Mouse (Mus musculus): Measurements from ENCODE around the gene D11Wsu47e. TPM values are rescaled to one million over a fixed set of nuclear protein-coding genes. Genes with fewer than 3 reads are reported as not detected.

Gene D11Wsu47e
- polyA plus RNA-seq, 2 experiments: 20.9 to 27.5 TPM

DNA sequence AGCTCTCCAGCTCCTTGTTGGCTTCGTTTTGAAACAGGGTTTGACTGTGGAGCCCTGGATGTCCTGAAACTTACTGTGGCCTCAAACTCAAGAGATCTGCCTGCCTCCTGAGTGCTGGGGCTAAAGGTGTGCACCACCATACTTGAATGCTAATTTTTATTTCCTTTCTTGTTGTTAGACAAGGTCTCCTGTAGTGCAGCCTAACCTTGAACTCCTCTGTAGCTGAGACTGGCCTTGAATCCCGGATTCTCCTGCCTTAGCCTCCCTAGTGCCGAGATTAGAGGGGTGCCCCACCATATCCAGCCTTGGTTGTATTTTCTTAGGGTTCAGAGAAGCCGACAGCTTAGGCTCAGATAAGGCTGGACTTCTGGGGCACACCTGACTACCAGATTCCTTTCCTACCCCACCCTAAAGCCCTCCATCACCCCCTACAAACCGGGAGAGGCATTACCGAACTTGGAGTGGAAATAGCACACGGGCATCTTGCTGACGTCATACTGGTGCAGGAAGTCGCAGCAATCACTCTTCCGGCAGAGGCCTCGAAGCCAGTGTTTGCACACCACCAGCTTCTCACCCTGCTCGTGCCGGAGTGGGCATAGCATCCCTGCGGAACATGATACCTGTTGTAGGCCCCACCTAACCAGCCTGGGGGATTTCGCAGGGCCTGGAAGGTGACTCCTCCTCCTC, 21.9 kb downstream of the D11Wsu47e start:
- Histone ChIP-seq H3K27ac (replicated peaks; ENCODE audit: low read depth, low read length) (no peak overlapping the region), H3K4me3 (replicated peaks; ENCODE audit: low read length) (no peak overlapping the region), H3K4me1 (ENCODE audit: control insufficient read depth, insufficient read depth, low read length) (peaks cover 19% of the 10 kb centered on the region), H3K4me2 (replicated peaks; ENCODE audit: low read depth, low read length, severe bottlenecking) (no peak overlapping the region), H3K27me3 (ENCODE audit: control insufficient read depth, insufficient read depth, low read length) (no peaks in the 10 kb centered on the region), H3K9me3 (ENCODE audit: control insufficient read depth, low read length) (no peaks in the 10 kb centered on the region), H3K36me3 (ENCODE audit: control insufficient read depth, insufficient read depth, low read length) (peaks cover 5% of the 10 kb centered on the region; the same call in 1 of the 2 replicates), H3K9ac (ENCODE audit: low read depth, low read length, severe bottlenecking) (no peak overlapping the region)
- 85% methylated on average over 15 of the region's 15 CpGs for WGBS
- no peak for DNase-seq (ENCODE audit: low spot score)
- ATAC-seq (ENCODE audit: low FRiP score, low read depth): no peak
- TF ChIP-seq POLR2A (IDR thresholded peaks at IDR 0.05; ENCODE audit: borderline replicate concordance, extremely low read depth, insufficient read depth, insufficient read length): no peak

DNA sequence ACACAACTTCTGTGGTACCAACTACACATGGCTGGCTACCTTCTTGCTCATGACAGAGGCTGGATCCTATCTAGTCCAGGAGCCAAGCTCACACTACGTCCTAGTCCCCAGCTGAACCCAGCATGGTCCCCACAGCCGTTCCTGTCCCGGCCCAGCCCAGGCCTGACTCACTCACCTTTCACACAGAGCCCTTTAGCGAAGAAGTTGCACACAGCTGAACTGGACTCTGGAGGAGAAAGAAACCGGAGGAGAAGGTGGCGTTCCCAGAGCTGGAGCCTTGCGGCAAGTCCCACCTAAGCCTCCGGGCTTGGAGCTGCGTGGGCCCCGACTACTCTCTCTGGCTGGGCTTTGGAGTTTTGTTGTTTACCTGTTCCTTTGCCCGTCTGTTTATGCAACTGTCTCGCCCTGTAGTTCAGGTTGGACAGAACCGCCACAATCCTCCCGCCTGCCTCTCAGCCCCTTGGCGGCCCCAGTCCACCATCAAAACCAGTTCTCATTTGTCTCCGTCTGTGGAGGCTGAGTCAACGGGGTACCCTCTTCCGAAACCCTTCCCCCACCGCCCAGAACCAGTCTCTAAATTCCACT, 24.5 kb downstream of the D11Wsu47e start:
- ATAC-seq (ENCODE audit: low FRiP score, low read depth): no peak
- WGBS: 54% methylated on average over 19 of the region's 19 CpGs
- Histone ChIP-seq H3K4me2 (replicated peaks; ENCODE audit: low read depth, low read length, severe bottlenecking) (no peak overlapping the region), H3K4me1 (ENCODE audit: control insufficient read depth, insufficient read depth, low read length) (peaks cover 19% of the 10 kb centered on the region), H3K9ac (ENCODE audit: low read depth, low read length, severe bottlenecking) (no peak overlapping the region), H3K36me3 (ENCODE audit: control insufficient read depth, insufficient read depth, low read length) (peaks cover 5% of the 10 kb centered on the region; the same call in 1 of the 2 replicates), H3K9me3 (ENCODE audit: control insufficient read depth, low read length) (no peaks in the 10 kb centered on the region), H3K27ac (replicated peaks; ENCODE audit: low read depth, low read length) (no peak overlapping the region), H3K4me3 (replicated peaks; ENCODE audit: low read length) (no peak overlapping the region), H3K27me3 (ENCODE audit: control insufficient read depth, insufficient read depth, low read length) (no peaks in the 10 kb centered on the region)
- no peak for TF ChIP-seq POLR2A (IDR thresholded peaks at IDR 0.05; ENCODE audit: borderline replicate concordance, extremely low read depth, insufficient read depth, insufficient read length)
- DNase-seq (ENCODE audit: low spot score): no peak

DNA sequence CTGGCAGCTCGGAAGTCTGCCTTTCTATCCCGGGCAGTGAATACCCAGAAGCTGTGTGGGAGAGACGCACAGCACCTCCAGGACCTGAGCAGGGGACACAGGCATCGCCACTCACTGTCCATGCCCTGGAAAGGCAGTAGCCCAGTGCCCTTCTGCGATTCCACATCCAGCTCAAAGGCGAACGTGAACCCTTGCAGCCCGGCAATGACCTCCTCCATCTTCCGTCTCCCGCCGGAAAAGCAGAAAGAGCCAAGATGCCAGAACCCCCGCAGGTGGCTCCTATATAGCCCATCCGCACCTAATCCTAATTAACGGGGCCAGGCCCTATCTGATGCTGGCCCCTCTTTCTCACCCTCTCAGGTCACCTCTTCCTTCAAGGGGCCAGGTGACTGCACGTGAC, 25.1 kb downstream of the D11Wsu47e start:
- ATAC-seq (ENCODE audit: low FRiP score, low read depth) (no peak), DNase-seq (ENCODE audit: low spot score) (no peak)
- Histone ChIP-seq H3K27ac (replicated peaks; ENCODE audit: low read depth, low read length) (no peak overlapping the region), H3K9me3 (ENCODE audit: control insufficient read depth, low read length) (no peaks in the 10 kb centered on the region), H3K4me3 (replicated peaks; ENCODE audit: low read length) (no peak overlapping the region), H3K4me1 (ENCODE audit: control insufficient read depth, insufficient read depth, low read length) (peaks cover 19% of the 10 kb centered on the region), H3K27me3 (ENCODE audit: control insufficient read depth, insufficient read depth, low read length) (no peaks in the 10 kb centered on the region), H3K36me3 (ENCODE audit: control insufficient read depth, insufficient read depth, low read length) (peaks cover 5% of the 10 kb centered on the region; the same call in 1 of the 2 replicates), H3K9ac (ENCODE audit: low read depth, low read length, severe bottlenecking) (no peak overlapping the region), H3K4me2 (replicated peaks; ENCODE audit: low read depth, low read length, severe bottlenecking) (no peak overlapping the region)
- WGBS: 17% methylated on average over 15 of the region's 15 CpGs
- TF ChIP-seq POLR2A (IDR thresholded peaks at IDR 0.05; ENCODE audit: borderline replicate concordance, extremely low read depth, insufficient read depth, insufficient read length): no peak

DNA sequence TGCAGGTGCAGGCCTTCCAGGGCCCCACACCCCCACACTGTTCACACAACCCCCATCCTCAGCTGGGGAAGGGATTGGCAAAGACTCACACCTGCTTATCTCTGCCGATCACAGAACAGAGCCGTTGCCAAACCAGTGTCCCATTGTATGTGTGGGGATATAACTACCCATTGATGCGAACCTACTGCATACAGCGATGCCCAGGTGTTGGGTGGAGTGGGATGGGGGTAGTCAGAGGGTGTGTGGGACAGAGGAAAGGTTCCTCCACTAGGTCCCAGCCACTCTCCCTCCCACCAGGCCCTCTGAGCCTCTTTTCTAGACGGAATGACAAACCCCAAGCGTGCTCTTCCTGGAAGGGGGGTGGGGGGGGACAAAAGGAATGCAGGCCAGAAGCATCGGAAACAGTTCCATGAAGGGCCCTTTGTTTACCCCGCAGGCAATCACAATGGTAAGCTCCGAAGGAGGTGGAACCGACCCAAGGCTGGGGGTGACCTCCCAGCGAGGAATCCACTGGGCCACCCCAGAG, 25.6 kb downstream of the D11Wsu47e start, which contains the start of gene Cpsf4l:
Cpsf4l (minus strand) TSS at position 287 of the 526 bp plus-strand sequence.
- peak within 1 kb of the TSS; percentile 58; the same call in 1 of the 2 replicates for H3K27ac ChIP-seq (replicated peaks; ENCODE audit: low read depth, low read length)
- H3K9ac ChIP-seq (ENCODE audit: low read depth, low read length, severe bottlenecking): peak within 1 kb of the TSS; percentile 41
- no peaks in the 10 kb centered on the region for H3K9me3 ChIP-seq (ENCODE audit: control insufficient read depth, low read length)
- peaks cover 5% of the 10 kb centered on the region; the same call in 1 of the 2 replicates for H3K36me3 ChIP-seq (ENCODE audit: control insufficient read depth, insufficient read depth, low read length)
- DNase-seq (ENCODE audit: low spot score) (no peak), ATAC-seq (ENCODE audit: low FRiP score, low read depth) (peak; percentile 38; the same call in 1 of the 2 replicates)
- no peak within 1 kb of the TSS for H3K4me3 ChIP-seq (replicated peaks; ENCODE audit: low read length)
- H3K4me1 ChIP-seq (ENCODE audit: control insufficient read depth, insufficient read depth, low read length): peaks cover 19% of the 10 kb centered on the region
- WGBS: 12% methylated on average over 11 of the region's 11 CpGs
- no peaks in the 10 kb centered on the region for H3K27me3 ChIP-seq (ENCODE audit: control insufficient read depth, insufficient read depth, low read length)
- TF ChIP-seq POLR2A (IDR thresholded peaks at IDR 0.05; ENCODE audit: borderline replicate concordance, extremely low read depth, insufficient read depth, insufficient read length): no peak
- 0 out of 2 replicates have a peak within 1 kb of the TSS, but pooled peaks have one; percentile 10 for H3K4me2 ChIP-seq (replicated peaks; ENCODE audit: low read depth, low read length, severe bottlenecking)

DNA sequence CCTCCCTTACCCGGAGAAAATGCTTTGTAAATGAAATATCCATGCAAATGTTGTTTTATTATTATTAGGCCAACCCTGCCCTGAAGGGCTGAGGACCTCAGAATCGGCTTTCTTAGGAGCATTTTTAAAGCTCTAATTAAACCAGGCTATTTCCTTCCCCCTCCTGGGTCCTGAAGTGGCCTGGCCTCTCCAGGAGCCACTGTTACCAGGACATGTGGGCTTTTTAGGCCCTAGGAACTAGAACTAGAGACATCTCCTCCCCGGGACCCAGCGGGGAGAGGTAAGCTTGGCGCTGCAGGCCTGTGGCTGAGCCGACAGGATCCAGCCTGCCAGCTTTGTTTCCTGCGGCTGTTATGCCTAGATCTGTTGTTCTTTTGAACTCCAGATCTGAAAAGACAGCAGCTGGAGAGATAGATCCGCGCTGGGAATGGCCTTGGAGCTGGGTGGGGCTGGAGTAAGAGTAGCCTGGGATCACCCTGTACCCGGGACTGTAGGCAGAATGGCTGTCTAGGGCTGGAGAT, 26.1 kb downstream of the D11Wsu47e start:
- WGBS: 5% methylated on average over 10 of the region's 10 CpGs
- H3K4me2 ChIP-seq (replicated peaks; ENCODE audit: low read depth, low read length, severe bottlenecking): 0 out of 2 replicates have a peak overlapping the region, but pooled peaks have one; percentile 10
- peak; percentile 59 for DNase-seq (ENCODE audit: low spot score)
- ATAC-seq (ENCODE audit: low FRiP score, low read depth): peak; percentile 32; the same call in 1 of the 2 replicates
- peak overlapping the region; percentile 58; the same call in 1 of the 2 replicates for H3K27ac ChIP-seq (replicated peaks; ENCODE audit: low read depth, low read length)
- peak overlapping the region; percentile 41 for H3K9ac ChIP-seq (ENCODE audit: low read depth, low read length, severe bottlenecking)
- no peak for TF ChIP-seq POLR2A (IDR thresholded peaks at IDR 0.05; ENCODE audit: borderline replicate concordance, extremely low read depth, insufficient read depth, insufficient read length)
- H3K4me1 ChIP-seq (ENCODE audit: control insufficient read depth, insufficient read depth, low read length): peaks cover 19% of the 10 kb centered on the region
- H3K4me3 ChIP-seq (replicated peaks; ENCODE audit: low read length): no peak overlapping the region
- peaks cover 5% of the 10 kb centered on the region; the same call in 1 of the 2 replicates for H3K36me3 ChIP-seq (ENCODE audit: control insufficient read depth, insufficient read depth, low read length)
- H3K27me3 ChIP-seq (ENCODE audit: control insufficient read depth, insufficient read depth, low read length): no peaks in the 10 kb centered on the region
- no peaks in the 10 kb centered on the region for H3K9me3 ChIP-seq (ENCODE audit: control insufficient read depth, low read length)

All from limb, embryonic 14.5 days (tissue).